Mouse (Mus musculus) spleen, adult 12 weeks (tissue): ENCODE results near the gene Tec.
A peak's percentile ranks its signal among the peaks of the same experiment; 100 is the strongest.

Experiments
- DNase-seq: peaks from one replicate; pipeline ENCODE4 v3.0.0; 2022; ENCODE audit warnings: low spot score

Gene Tec

GRCm38 (mm10) chr5:72735763-72736162, 132.5 kb downstream of the Tec start:
- DNase-seq, result no peak

GRCm38 (mm10) chr5:72732885-72733284, 135.4 kb downstream of the Tec start:
- no peak for DNase-seq

- no peak for DNase-seq
Measured at GRCm38 (mm10) chr5:72725404-72725803, 142.9 kb downstream of the Tec start.

- no peak for DNase-seq
Measured at GRCm38 (mm10) chr5:72723429-72723828, 144.9 kb downstream of the Tec start.

GRCm38 (mm10) chr5:72720587-72720986, 147.7 kb downstream of the Tec start:
- DNase-seq, result no peak

- peak; percentile 21 for DNase-seq
Measured at GRCm38 (mm10) chr5:72710572-72711278, 157.6 kb downstream of the Tec start.

GRCm38 (mm10) chr5:72709976-72710375, 158.3 kb downstream of the Tec start:
- no peak for DNase-seq

- no peak for DNase-seq
Measured at GRCm38 (mm10) chr5:72709451-72709850, 158.8 kb downstream of the Tec start.

GRCm38 (mm10) chr5:72706722-72707121, 161.6 kb downstream of the Tec start:
- DNase-seq, result no peak

GRCm38 (mm10) chr5:72706095-72706494, 162.2 kb downstream of the Tec start:
- no peak for DNase-seq
